Mouse (Mus musculus): ENCODE measurements around the gene Dgcr2. TPM values are rescaled to one million over a fixed set of nuclear protein-coding genes. Genes with fewer than 3 reads are reported as not detected.

Gene Dgcr2
- polyA plus RNA-seq, 1 experiment: 82.4 TPM

GRCm38 (mm10) chr16:17816528-17816927, 81.8 kb downstream of the Dgcr2 start:
- WGBS: 87% methylated on average over 8 of the region's 8 CpGs
- no peak for DNase-seq (ENCODE audit: low read depth, low spot score)

- WGBS: 4% methylated on average over 63 of the region's 63 CpGs
- DNase-seq (ENCODE audit: low read depth, low spot score): peak; percentile 43
Measured at GRCm38 (mm10) chr16:17815411-17816402, 82.7 kb downstream of the Dgcr2 start.

GRCm38 (mm10) chr16:17813173-17813572, 85.2 kb downstream of the Dgcr2 start:
- no peak for DNase-seq (ENCODE audit: low read depth, low spot score)
- 52% methylated on average over 4 of the region's 4 CpGs for WGBS

GRCm38 (mm10) chr16:17812120-17812519, 86.2 kb downstream of the Dgcr2 start:
- WGBS: 4% methylated on average over 5 of the region's 5 CpGs
- peak; percentile 42 for DNase-seq (ENCODE audit: low read depth, low spot score)

- DNase-seq (ENCODE audit: low read depth, low spot score): no peak
- WGBS: 41% methylated on average over 7 of the region's 7 CpGs
Measured at GRCm38 (mm10) chr16:17809711-17810110, 88.7 kb downstream of the Dgcr2 start.

- DNase-seq (ENCODE audit: low read depth, low spot score): no peak
- 89% methylated on average over 4 of the region's 4 CpGs for WGBS
Measured at GRCm38 (mm10) chr16:17809125-17809524, 89.2 kb downstream of the Dgcr2 start.

- 14% methylated on average over 73 of the region's 73 CpGs for WGBS
- peak; percentile 53 for DNase-seq (ENCODE audit: low read depth, low spot score)
Measured at GRCm38 (mm10) chr16:17807192-17808009, 91.0 kb downstream of the Dgcr2 start.

- WGBS: 24% methylated on average over 50 of the region's 50 CpGs
- no peak for DNase-seq (ENCODE audit: low read depth, low spot score)
Measured at GRCm38 (mm10) chr16:17806581-17807191, 91.7 kb downstream of the Dgcr2 start.

- WGBS: 29% methylated on average over 7 of the region's 7 CpGs
- DNase-seq (ENCODE audit: low read depth, low spot score): no peak
Measured at GRCm38 (mm10) chr16:17804982-17805381, 93.4 kb downstream of the Dgcr2 start.

GRCm38 (mm10) chr16:17804449-17804912, 93.9 kb downstream of the Dgcr2 start:
- DNase-seq (ENCODE audit: low read depth, low spot score): no peak
- 18% methylated on average over 33 of the region's 33 CpGs for WGBS

- WGBS: 40% methylated on average over 33 of the region's 33 CpGs
- no peak for DNase-seq (ENCODE audit: low read depth, low spot score)
Measured at GRCm38 (mm10) chr16:17803675-17804448, 94.5 kb downstream of the Dgcr2 start.

GRCm38 (mm10) chr16:17802839-17803674, 95.3 kb downstream of the Dgcr2 start:
- WGBS: 22% methylated on average over 83 of the region's 83 CpGs
- no peak for DNase-seq (ENCODE audit: low read depth, low spot score)

- WGBS: 25% methylated on average over 18 of the region's 18 CpGs
- DNase-seq (ENCODE audit: low read depth, low spot score): no peak
Measured at GRCm38 (mm10) chr16:17802456-17802838, 95.9 kb downstream of the Dgcr2 start.

GRCm38 (mm10) chr16:17801777-17802455, 96.4 kb downstream of the Dgcr2 start:
- WGBS: 25% methylated on average over 7 of the region's 7 CpGs
- DNase-seq (ENCODE audit: low read depth, low spot score): no peak

GRCm38 (mm10) chr16:17799584-17799983, 98.8 kb downstream of the Dgcr2 start:
- no peak for DNase-seq (ENCODE audit: low read depth, low spot score)

- WGBS: 7% methylated on average over 38 of the region's 45 CpGs
- DNase-seq (ENCODE audit: low read depth, low spot score): no peak
Measured at GRCm38 (mm10) chr16:17798321-17799180, 99.8 kb downstream of the Dgcr2 start.

GRCm38 (mm10) chr16:17797812-17798311, 100.5 kb downstream of the Dgcr2 start:
- DNase-seq (ENCODE audit: low read depth, low spot score): no peak
- 7% methylated on average over 29 of the region's 29 CpGs for WGBS
